Mouse (Mus musculus): Measurements from ENCODE around the gene Mlx. TPM values are rescaled to one million over a fixed set of nuclear protein-coding genes. Genes with fewer than 3 reads are reported as not detected.
A peak's percentile ranks its signal among the peaks of the same experiment; 100 is the strongest.

Gene Mlx
- total and polyA plus RNA-seq, 3 experiments = 45.2 to 116 (median 51.5) TPM

DNA sequence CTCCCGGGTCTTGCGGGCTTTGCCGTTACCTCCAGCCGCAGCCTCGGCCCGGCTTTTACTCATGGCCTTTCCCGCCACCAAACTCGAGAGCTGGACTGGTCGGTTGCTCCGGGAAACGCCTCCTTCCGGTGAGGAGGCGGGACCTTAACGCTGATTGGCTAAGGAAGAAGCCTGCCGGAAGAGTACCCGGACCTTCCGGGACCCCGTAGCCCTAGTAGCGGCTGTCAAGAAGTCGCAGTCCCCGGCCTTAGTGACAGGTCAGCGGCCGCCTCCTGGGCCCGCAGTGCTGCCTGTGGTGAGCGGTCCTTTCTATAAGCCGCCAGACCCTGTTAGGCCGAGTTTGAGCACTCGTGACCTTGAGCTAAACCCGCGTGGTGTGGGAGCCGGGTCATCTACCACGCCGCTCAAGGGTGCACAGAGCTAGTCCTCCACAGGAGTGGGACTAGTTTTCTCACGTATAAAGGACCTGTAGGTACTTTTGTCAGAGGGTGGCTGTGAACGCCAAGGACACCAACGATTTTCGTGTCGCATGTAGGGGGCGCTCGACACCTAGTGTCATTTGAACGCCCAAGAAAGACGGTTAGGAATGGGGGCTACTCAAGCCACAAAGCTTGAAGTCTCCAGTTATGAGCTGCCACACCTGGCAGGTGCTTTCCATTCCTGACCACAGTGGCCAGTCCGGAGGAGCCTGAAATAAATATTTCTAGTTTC, 8.4 kb downstream of the Mlx start, which contains the start of gene Psmc3ip (continued):
- TF ChIP-seq NELFE (IDR thresholded peaks at IDR 0.05; ENCODE audit: low read depth, low read length) (peak; percentile 85), E2F4 (IDR thresholded peaks at IDR 0.05; ENCODE audit: insufficient replicate concordance, low read depth, low read length) (peak; percentile 98), MAX (IDR thresholded peaks at IDR 0.05; ENCODE audit: low read length) (peak; percentile 93), JUN (IDR thresholded peaks at IDR 0.05; ENCODE audit: insufficient read depth, low read depth, low read length) (peak; percentile 49), GABPA (IDR thresholded peaks at IDR 0.05; ENCODE audit: insufficient replicate concordance, low read depth, low read length) (no peak; the same call in 1 of the 2 replicates), MEF2A (IDR thresholded peaks at IDR 0.05; ENCODE audit: borderline replicate concordance, low read depth, low read length) (peak; percentile 98), RAD21 (IDR thresholded peaks at IDR 0.05; ENCODE audit: low read depth, low read length) (peak; percentile 84), MAZ (IDR thresholded peaks at IDR 0.05; ENCODE audit: low read depth, low read length) (peak; percentile 87), RCOR1 (conservative IDR thresholded peaks at IDR 0.05; ENCODE audit: low read depth, low read length) (peak; percentile 90), ZMIZ1 (IDR thresholded peaks at IDR 0.05; ENCODE audit: low read depth, low read length) (peak; percentile 89)

DNA sequence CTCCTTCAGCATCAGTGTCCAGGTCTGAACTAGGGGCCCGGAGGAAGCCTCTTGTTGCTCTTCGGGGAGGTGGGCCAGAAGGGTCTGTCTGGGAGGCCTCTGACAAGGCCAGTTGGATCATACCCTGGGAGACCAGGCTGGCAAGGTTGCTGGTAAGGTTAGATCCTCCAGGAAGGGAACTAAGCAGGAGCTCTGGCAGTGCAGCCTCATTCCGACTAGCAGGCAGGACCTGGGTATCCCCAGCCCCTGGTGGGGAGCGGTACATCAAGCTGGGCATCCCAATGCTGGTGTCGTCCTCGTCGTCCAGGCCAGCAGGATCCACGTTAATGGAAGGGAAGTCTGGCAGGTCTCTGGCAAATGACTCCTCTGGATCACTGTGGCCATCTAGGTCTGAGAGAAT, 11.2 kb downstream of the Mlx start:
- Histone ChIP-seq H3K27ac (ENCODE audit: insufficient read depth, low read depth) (0 out of 2 replicates have a peak overlapping the region, but pooled peaks have one; percentile 6), H3K27me3 (replicated peaks) (no peaks in the 10 kb centered on the region), H3K36me3 (replicated peaks in 1 of 2; ENCODE audit: control insufficient read depth in 1 of 2, insufficient read depth in 1 of 2, low read length in 1 of 2) (peaks cover 68 to 74% of the 10 kb centered on the region in 2 experiments), H3K9me3 (replicated peaks; ENCODE audit: low read length) (no peaks in the 10 kb centered on the region), H3K4me2 (ENCODE audit: insufficient read depth, low read depth, poor library complexity, severe bottlenecking) (no peak overlapping the region), H3K9ac (ENCODE audit: insufficient read depth, low read depth) (no peak overlapping the region), H3K4me3 (replicated peaks in 1 of 3; ENCODE audit: low read depth in 2 of 3, low read length in 2 of 3, poor library complexity in 1 of 3) (no peak overlapping the region), H3K79me2 (replicated peaks; ENCODE audit: control insufficient read depth, extremely low read depth, insufficient read depth, poor library complexity, severe bottlenecking) (peaks cover 17% of the 10 kb centered on the region), H3K4me1 (ENCODE audit: control insufficient read depth in 1 of 2, insufficient read depth in 2 of 2) (peaks cover 13 to 38% of the 10 kb centered on the region in 2 experiments)
- TF ChIP-seq CTCF (conservative IDR thresholded peaks at IDR 0.05 in 1 of 2, IDR thresholded peaks at IDR 0.05 in 1 of 2; ENCODE audit: low read depth in 2 of 2, low read length in 2 of 2) (no peak), MAFK (IDR thresholded peaks at IDR 0.05; ENCODE audit: insufficient replicate concordance, low read length) (no peak), UBTF (IDR thresholded peaks at IDR 0.05; ENCODE audit: low read depth, low read length) (no peak), MAZ (IDR thresholded peaks at IDR 0.05; ENCODE audit: low read depth, low read length) (no peak), JUND (conservative IDR thresholded peaks at IDR 0.05; ENCODE audit: low read depth, low read length) (no peak), TBP (conservative IDR thresholded peaks at IDR 0.05; ENCODE audit: low read depth, low read length) (no peak)
- in situ Hi-C loops (cut with MboI; ENCODE audit: low pct_ligation_motif_present, low pct_unique_long_range_greater_than_20kb, low sequenced_read_pairs) = no loop called here
- dilution Hi-C loops (cut with MboI; ENCODE audit: extremely low pct_ligation_motif_present, extremely low pct_unique_long_range_greater_than_20kb, low sequenced_read_pairs) = no loop called here
- DNase-seq (ENCODE audit: extremely low read depth) = no peak

DNA sequence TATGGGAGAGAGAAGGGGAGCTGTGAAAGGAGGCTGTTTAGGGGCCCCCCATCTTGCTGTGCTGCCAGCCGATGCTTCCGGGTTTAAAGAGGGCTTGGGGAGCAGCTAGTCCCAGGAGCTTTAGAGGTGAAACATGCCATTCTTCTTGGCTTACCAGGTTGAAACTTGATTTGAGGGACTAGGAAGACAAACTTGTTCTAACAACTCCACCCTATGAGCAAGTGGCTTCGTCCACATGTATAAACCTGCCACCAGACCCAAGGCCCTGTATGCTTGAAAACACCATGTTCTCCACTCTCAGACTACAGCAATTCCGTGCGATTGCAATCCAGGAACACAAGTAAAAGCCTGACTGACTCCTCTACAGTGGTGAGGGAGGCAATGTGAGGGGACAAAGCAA, 15.9 kb downstream of the Mlx start:
- H3K36me3 ChIP-seq (replicated peaks in 1 of 2; ENCODE audit: control insufficient read depth in 1 of 2, insufficient read depth in 1 of 2, low read length in 1 of 2) = peaks cover 74 to 97% of the 10 kb centered on the region in 2 experiments
- DNase-seq (ENCODE audit: extremely low read depth) = no peak
- no peak overlapping the region for H3K4me2 ChIP-seq (ENCODE audit: insufficient read depth, low read depth, poor library complexity, severe bottlenecking)
- no peaks in the 10 kb centered on the region for H3K27me3 ChIP-seq (replicated peaks)
- TF ChIP-seq JUND (conservative IDR thresholded peaks at IDR 0.05; ENCODE audit: low read depth, low read length) (no peak), USF1 (IDR thresholded peaks at IDR 0.05; ENCODE audit: low read depth, low read length) (no peak), POLR2AphosphoS2 (IDR thresholded peaks at IDR 0.05; ENCODE audit: low read depth, low read length) (no peak), SIN3A (IDR thresholded peaks at IDR 0.05; ENCODE audit: low read length) (no peak), CHD2 (IDR thresholded peaks at IDR 0.05; ENCODE audit: low read length) (no peak), MYC (IDR thresholded peaks at IDR 0.05; ENCODE audit: low read depth, low read length) (no peak), ZMIZ1 (IDR thresholded peaks at IDR 0.05; ENCODE audit: low read depth, low read length) (no peak), PAX5 (IDR thresholded peaks at IDR 0.05; ENCODE audit: low read length) (no peak), USF2 (conservative IDR thresholded peaks at IDR 0.05; ENCODE audit: low read depth, low read length) (no peak), TBP (conservative IDR thresholded peaks at IDR 0.05; ENCODE audit: low read depth, low read length) (no peak), CHD1 (IDR thresholded peaks at IDR 0.05; ENCODE audit: low read depth, low read length) (no peak), IRF4 (IDR thresholded peaks at IDR 0.05; ENCODE audit: low read depth, low read length) (no peak), ETS1 (conservative IDR thresholded peaks at IDR 0.05; ENCODE audit: low read depth, low read length) (no peak), SMC3 (IDR thresholded peaks at IDR 0.05; ENCODE audit: low read depth, low read length) (no peak), CTCF (conservative IDR thresholded peaks at IDR 0.05 in 1 of 2, IDR thresholded peaks at IDR 0.05 in 1 of 2; ENCODE audit: low read depth in 2 of 2, low read length in 2 of 2) (no peak), RCOR1 (conservative IDR thresholded peaks at IDR 0.05; ENCODE audit: low read depth, low read length) (no peak), MAFK (IDR thresholded peaks at IDR 0.05; ENCODE audit: insufficient replicate concordance, low read length) (no peak), NRF1 (IDR thresholded peaks at IDR 0.05; ENCODE audit: low read depth, low read length) (no peak), ELF1 (IDR thresholded peaks at IDR 0.05; ENCODE audit: low read depth, low read length) (no peak), POLR2A (IDR thresholded peaks at IDR 0.05; ENCODE audit: low read depth, low read length) (no peak)
- dilution Hi-C loops (cut with MboI; ENCODE audit: extremely low pct_ligation_motif_present, extremely low pct_unique_long_range_greater_than_20kb, low sequenced_read_pairs) (no loop called here), in situ Hi-C loops (cut with MboI; ENCODE audit: low pct_ligation_motif_present, low pct_unique_long_range_greater_than_20kb, low sequenced_read_pairs) (no loop called here)
- peaks cover 0 to 12% of the 10 kb centered on the region in 2 experiments; a peak in 1 of 4 replicates for H3K4me1 ChIP-seq (ENCODE audit: control insufficient read depth in 1 of 2, insufficient read depth in 2 of 2)
- no peak overlapping the region for H3K9ac ChIP-seq (ENCODE audit: insufficient read depth, low read depth)
- H3K9me3 ChIP-seq (replicated peaks; ENCODE audit: low read length) = no peaks in the 10 kb centered on the region
- peaks cover 25% of the 10 kb centered on the region for H3K79me2 ChIP-seq (replicated peaks; ENCODE audit: control insufficient read depth, extremely low read depth, insufficient read depth, poor library complexity, severe bottlenecking)
- H3K4me3 ChIP-seq (replicated peaks in 1 of 3; ENCODE audit: low read depth in 2 of 3, low read length in 2 of 3, poor library complexity in 1 of 3) = no peak overlapping the region
- no peak overlapping the region for H3K27ac ChIP-seq (ENCODE audit: insufficient read depth, low read depth)
